Mouse (Mus musculus): ENCODE results near the gene Lrrc63.

GRCm38 (mm10) chr14:75052451-75052850, 78.2 kb downstream of the Lrrc63 start:
- TF ChIP-seq POLR2A (IDR thresholded peaks at IDR 0.05; ENCODE audit: borderline replicate concordance, extremely low read depth, low read depth, low read length) (no peak), CTCF (IDR thresholded peaks at IDR 0.05; ENCODE audit: insufficient read depth, low read length) (0 out of 2 replicates have a peak, but pooled peaks have one; percentile 10)

Measured in lung, adult 2 months (tissue).